Mouse (Mus musculus) kidney, adult 2 months (tissue): ENCODE measurements at regions not wholly inside any gene's neighbourhood (a gene's known extent, or its start where the extent isn't known, plus 50 kb on each side); places are given as distances from the start of the nearest gene placed in this dataset.

Experiments used
- DNase-seq: peaks from one replicate; pipeline ENCODE4 v3.0.0; 2021
- H3K27ac ChIP-seq: fragments of 200-500 bp; 2 replicates; pipeline ENCODE4 v1.5.1; 2012; ENCODE audit warnings: low read depth, low read length, control low read depth, inconsistent platforms; ENCODE audit not compliant: insufficient read depth
- H3K27me3 ChIP-seq: fragments of 200-500 bp; replicated peaks from 2 replicates; pipeline ENCODE4 v1.6.1; 2012; ENCODE audit warnings: mild to moderate bottlenecking, moderate library complexity, low read length, inconsistent platforms; ENCODE audit not compliant: control insufficient read depth, insufficient read depth
- H3K36me3 ChIP-seq: fragments of 200-500 bp; 2 replicates; pipeline ENCODE4 v1.6.1; 2012; ENCODE audit warnings: mild to moderate bottlenecking, moderate library complexity, low read length, inconsistent platforms; ENCODE audit not compliant: control insufficient read depth, insufficient read depth
- H3K4me1 ChIP-seq: fragments of 200-500 bp; 2 replicates; pipeline ENCODE4 v1.6.1; 2011; ENCODE audit warnings: low read length; ENCODE audit not compliant: control insufficient read depth, insufficient read depth
- H3K4me3 ChIP-seq: fragments of 200-500 bp; 2 replicates; pipeline ENCODE4 v1.5.1; 2011; ENCODE audit warnings: mild to moderate bottlenecking, low read depth, low read length, control low read depth; ENCODE audit not compliant: insufficient read depth
- CTCF ChIP-seq: fragments of 200-500 bp; conservative IDR thresholded peaks from 2 replicates; pipeline ENCODE4 v1.5.1; 2011; ENCODE audit warnings: low read depth, mild to moderate bottlenecking, control low read depth, low read length, moderate library complexity, mixed read lengths; ENCODE audit not compliant: insufficient read depth, insufficient read length
- POLR2A ChIP-seq: fragments of 200-500 bp; IDR thresholded peaks from one replicate; pipeline ENCODE4 v1.6.1; 2011; ENCODE audit warnings: low read depth, low read length, control low read depth
- WGBS: fragments of 180-500 bp; shearing (Covaris S2); methylation state at CpG from one replicate; pipeline ENCODE4 v1.1.7; 2018; 5-methylcytosine and 5-hydroxymethylcytosine counted together

DNA sequence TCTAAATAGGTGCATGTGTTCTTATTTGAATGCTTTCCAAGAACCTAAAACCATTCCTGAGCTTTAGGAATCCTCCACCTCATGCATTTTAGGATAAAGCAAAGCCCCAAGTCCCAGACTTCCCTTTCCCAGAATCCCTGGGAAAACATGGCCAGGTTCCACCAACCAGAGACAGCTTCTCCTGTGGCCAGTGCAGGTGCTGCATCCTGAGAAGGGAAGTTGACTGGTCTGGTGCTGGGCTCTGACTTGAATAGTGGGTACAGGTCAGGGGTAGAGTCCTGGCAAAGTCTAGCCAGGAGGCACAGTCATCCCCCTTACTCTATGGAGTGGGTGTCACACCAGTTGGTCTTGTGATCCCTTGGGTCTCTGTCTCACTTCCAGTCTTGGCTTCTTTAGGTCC, 166.6 kb upstream of the Agap1 start:
- no peak for TF ChIP-seq CTCF
- no peak for TF ChIP-seq POLR2A
- Histone ChIP-seq H3K4me3 (no peak overlapping the region), H3K36me3 (no peaks in the 10 kb centered on the region), H3K4me1 (no peaks in the 10 kb centered on the region; the same call in 1 of the 2 replicates), H3K27ac (no peak overlapping the region), H3K27me3 (no peaks in the 10 kb centered on the region)
- no peak for DNase-seq

DNA sequence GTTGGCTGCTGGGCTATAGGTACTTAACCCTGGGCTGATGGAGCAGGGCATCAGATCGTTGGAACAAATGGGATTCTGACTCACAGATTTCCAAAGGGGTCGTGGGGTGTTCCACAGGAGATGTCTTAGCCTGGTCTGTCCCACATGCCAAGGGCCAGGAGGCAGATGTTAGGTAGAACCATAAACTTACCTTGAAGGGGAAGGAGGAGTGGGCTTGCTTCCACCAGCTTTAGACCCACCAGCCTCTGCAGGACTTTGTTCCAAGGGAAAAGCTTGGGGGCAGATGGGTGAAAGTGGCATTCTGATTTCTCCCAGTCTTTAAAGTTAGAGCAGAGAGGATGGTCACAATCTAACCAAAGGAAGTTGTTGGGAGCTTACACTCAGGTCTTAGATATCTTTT, 165.7 kb upstream of the Agap1 start:
- Histone ChIP-seq H3K27ac (no peak overlapping the region), H3K27me3 (no peaks in the 10 kb centered on the region), H3K4me1 (no peaks in the 10 kb centered on the region; the same call in 1 of the 2 replicates), H3K36me3 (no peaks in the 10 kb centered on the region), H3K4me3 (no peak overlapping the region)
- TF ChIP-seq CTCF (no peak), POLR2A (no peak)
- 81% methylated on average over 2 of the region's 2 CpGs for WGBS
- DNase-seq = no peak

GRCm38 (mm10) chr1:89296691-89297090, 157.9 kb upstream of the Agap1 start:
- H3K36me3 ChIP-seq = no peaks in the 10 kb centered on the region
- H3K4me3 ChIP-seq = no peak overlapping the region
- WGBS = 82% methylated on average over 3 of the region's 3 CpGs
- TF ChIP-seq POLR2A (no peak), CTCF (no peak)
- no peaks in the 10 kb centered on the region for H3K27me3 ChIP-seq
- no peak for DNase-seq
- H3K27ac ChIP-seq = no peak overlapping the region
- H3K4me1 ChIP-seq = no peaks in the 10 kb centered on the region

DNA sequence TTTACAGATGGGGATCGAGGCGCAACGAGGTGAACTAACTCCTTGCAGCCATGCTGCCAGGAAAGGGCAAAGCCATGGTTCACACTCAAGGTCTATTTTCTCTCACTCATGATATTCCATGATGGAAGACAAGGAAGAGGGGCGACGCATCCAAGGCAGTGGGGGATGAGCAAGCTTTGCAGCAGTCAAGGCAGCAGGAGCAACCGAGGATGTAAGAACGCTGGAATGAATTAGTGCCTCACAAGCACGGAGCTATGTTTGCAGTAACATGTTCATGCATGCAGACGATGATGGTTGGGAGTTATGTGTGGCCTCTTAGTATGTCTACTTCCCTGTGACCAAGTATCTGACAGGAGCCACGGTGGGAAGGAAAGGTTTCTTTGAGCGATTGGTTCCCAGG, 156.8 kb upstream of the Agap1 start:
- Histone ChIP-seq H3K27ac (no peak overlapping the region), H3K4me3 (no peak overlapping the region), H3K36me3 (no peaks in the 10 kb centered on the region), H3K4me1 (no peaks in the 10 kb centered on the region), H3K27me3 (no peaks in the 10 kb centered on the region)
- WGBS = 84% methylated on average over 11 of the region's 11 CpGs
- no peak for TF ChIP-seq CTCF
- TF ChIP-seq POLR2A = no peak
- no peak for DNase-seq

DNA sequence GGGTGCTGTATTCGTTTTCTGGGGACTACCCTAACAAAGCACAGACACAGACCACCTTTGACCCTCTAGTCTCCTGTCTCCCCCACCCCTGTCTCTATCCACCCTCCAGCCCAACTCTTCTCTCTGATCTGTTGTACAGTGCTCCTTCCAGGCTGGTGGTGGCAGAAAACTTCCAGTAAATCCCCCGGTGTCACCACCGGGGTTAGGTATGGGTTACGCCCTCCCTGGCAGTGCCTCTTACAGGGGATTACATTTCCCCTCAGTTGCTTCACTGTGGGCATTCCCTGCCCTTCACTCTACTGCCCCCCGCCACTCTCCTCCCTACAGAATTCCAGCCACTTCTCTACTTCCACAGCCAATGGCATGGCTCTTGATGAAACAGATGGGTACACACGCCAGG, 153.5 kb upstream of the Agap1 start:
- 88% methylated on average over 6 of the region's 6 CpGs for WGBS
- no peaks in the 10 kb centered on the region for H3K27me3 ChIP-seq
- TF ChIP-seq CTCF (no peak), POLR2A (no peak)

DNA sequence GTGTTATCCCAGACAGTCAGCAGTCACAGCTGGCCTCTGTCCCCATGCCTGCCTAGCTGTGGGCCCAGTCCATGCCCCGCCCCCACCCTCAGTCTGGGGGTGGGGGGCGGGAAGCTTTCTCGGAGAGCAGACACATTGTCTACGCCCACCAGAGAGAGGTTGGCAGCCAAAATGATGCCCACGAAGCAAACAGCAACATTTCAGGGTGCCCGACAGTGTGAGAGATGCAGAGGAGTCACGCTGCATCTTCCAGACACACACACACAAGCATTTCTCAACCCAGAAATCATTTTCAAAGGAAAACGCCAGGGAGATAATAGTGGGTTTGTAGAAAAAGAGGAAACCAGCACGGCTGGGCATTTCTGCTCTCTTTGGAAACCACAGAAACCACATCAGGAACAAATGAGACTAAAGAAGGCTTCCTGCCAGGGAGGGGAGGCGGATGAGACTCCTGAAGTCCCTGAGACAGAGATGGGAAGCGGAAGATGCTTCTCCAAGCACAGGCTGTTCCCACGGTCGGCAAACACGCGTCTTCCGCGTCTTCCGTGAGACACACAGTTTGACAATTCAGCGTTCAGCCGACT, 152.1 kb upstream of the Agap1 start:
- Histone ChIP-seq H3K4me1 (no peaks in the 10 kb centered on the region), H3K27me3 (no peaks in the 10 kb centered on the region), H3K27ac (no peak overlapping the region), H3K36me3 (no peaks in the 10 kb centered on the region), H3K4me3 (no peak overlapping the region)
- DNase-seq = no peak
- 54% methylated on average over 20 of the region's 20 CpGs for whole genome bisulfite sequencing
- no peak for TF ChIP-seq POLR2A
- TF ChIP-seq CTCF = no peak

More for the DNA sequence above, 153.5 kb upstream of the Agap1 start:
- Histone ChIP-seq H3K36me3 (no peaks in the 10 kb centered on the region), H3K4me1 (no peaks in the 10 kb centered on the region), H3K4me3 (no peak overlapping the region), H3K27ac (no peak overlapping the region)
- DNase-seq = no peak

- DNase-seq = no peak
- no peak overlapping the region for H3K27ac ChIP-seq
- TF ChIP-seq CTCF = no peak
- TF ChIP-seq POLR2A = no peak
- H3K27me3 ChIP-seq = no peaks in the 10 kb centered on the region
- H3K4me3 ChIP-seq = no peak overlapping the region
- 60% methylated on average over 7 of the region's 7 CpGs for WGBS
- no peaks in the 10 kb centered on the region for H3K36me3 ChIP-seq
- H3K4me1 ChIP-seq = no peaks in the 10 kb centered on the region
These were observed 149.4 kb upstream of the Agap1 start for GRCm38 (mm10) chr1:89305171-89305570.
